Mouse (Mus musculus): ENCODE measurements around the gene Evc.

GRCm38 (mm10) chr5:37290983-37291382 lies 45.7 kb downstream of the Evc start:
- TF ChIP-seq TCF3 (IDR thresholded peaks at IDR 0.05; ENCODE audit: insufficient read length, low read depth) (no peak), POLR2A (IDR thresholded peaks at IDR 0.05; ENCODE audit: insufficient read length, low read depth) (no peak), TCF12 (IDR thresholded peaks at IDR 0.05; ENCODE audit: insufficient read depth, poor library complexity, severe bottlenecking) (no peak)
